Mouse (Mus musculus) limb, embryonic 15.5 days (tissue): ENCODE results near the gene Zbtb46. TPM values are rescaled to one million over a fixed set of nuclear protein-coding genes. Genes with fewer than 3 reads are reported as not detected.
A peak's percentile ranks its signal among the peaks of the same experiment; 100 is the strongest.

Experiments used
- ATAC-seq: fragments of 200-750 bp; cut with Nextera tagmentation; 2 replicates; pipeline ENCODE4 v1.8.0; 2017; ENCODE audit warnings: low read depth, moderate TSS enrichment; ENCODE audit not compliant: insufficient number of reproducible peaks, low FRiP score, low TSS enrichment
- H3K27ac ChIP-seq: fragments of 300-500 bp; sonication (generic); 2 replicates; pipeline ENCODE4 v1.5.1; 2015; ENCODE audit warnings: moderate library complexity, mild to moderate bottlenecking, inconsistent platforms
- H3K27me3 ChIP-seq: fragments of 300-500 bp; sonication (generic); 2 replicates; pipeline ENCODE4 v1.6.1; 2015; ENCODE audit warnings: inconsistent platforms
- H3K36me3 ChIP-seq: fragments of 300-500 bp; sonication (generic); 2 replicates; pipeline ENCODE4 v1.6.1; 2015; ENCODE audit warnings: inconsistent platforms
- H3K4me1 ChIP-seq: fragments of 300-500 bp; sonication (generic); 2 replicates; pipeline ENCODE4 v1.6.1; 2015; ENCODE audit warnings: inconsistent platforms
- H3K4me2 ChIP-seq: fragments of 300-500 bp; sonication (generic); 2 replicates; pipeline ENCODE4 v1.6.1; 2015; ENCODE audit warnings: mild to moderate bottlenecking, inconsistent platforms
- H3K4me3 ChIP-seq: fragments of 300-500 bp; sonication (generic); 2 replicates; pipeline ENCODE4 v1.5.1; 2015; ENCODE audit warnings: mild to moderate bottlenecking, inconsistent platforms
- H3K9ac ChIP-seq: fragments of 300-500 bp; sonication (generic); 2 replicates; pipeline ENCODE4 v1.6.1; 2015; ENCODE audit warnings: inconsistent platforms
- H3K9me3 ChIP-seq: fragments of 300-500 bp; sonication (generic); 2 replicates; pipeline ENCODE4 v1.6.1; 2016; ENCODE audit warnings: inconsistent platforms
- WGBS: fragments of 180-500 bp; shearing (Covaris S2); methylation state at CpG from one replicate; pipeline ENCODE4 v1.1.7; 2015; 5-methylcytosine and 5-hydroxymethylcytosine counted together
- polyA plus RNA-seq: library from polyadenylated mRNA; unstranded; fragments of >200 nt; fragmentation: Nextera tagmentation; extraction: Ambion mirVana; gene quantifications from 2 replicates; pipeline ENCODE4 v1.2.1, GENCODE M21; 2015

Gene Zbtb46
- polyA plus RNA-seq, 1 experiment from 2014 or later = 4.2 TPM

GRCm38 (mm10) chr2:181487338-181488277 is 28.4 kb upstream of the Zbtb46 start:
- Histone ChIP-seq H3K27me3 (no peaks in the 10 kb centered on the region), H3K4me3 (no peak overlapping the region), H3K9me3 (no peaks in the 10 kb centered on the region), H3K9ac (no peak overlapping the region), H3K4me2 (no peak overlapping the region), H3K27ac (peak overlapping the region; percentile 47), H3K4me1 (peaks cover 17% of the 10 kb centered on the region), H3K36me3 (no peaks in the 10 kb centered on the region)
- ATAC-seq = 0 out of 2 replicates have a peak, but pooled peaks have one; percentile 47
- WGBS = 21% methylated on average over 5 of the region's 5 CpGs

GRCm38 (mm10) chr2:181485741-181486140 is 26.5 kb upstream of the Zbtb46 start:
- peaks cover 14% of the 10 kb centered on the region for H3K4me1 ChIP-seq
- H3K9me3 ChIP-seq = no peaks in the 10 kb centered on the region
- no peaks in the 10 kb centered on the region for H3K36me3 ChIP-seq
- no peak overlapping the region for H3K9ac ChIP-seq
- ATAC-seq = no peak
- no peak overlapping the region for H3K27ac ChIP-seq
- H3K4me3 ChIP-seq = no peak overlapping the region
- H3K27me3 ChIP-seq = no peaks in the 10 kb centered on the region
- H3K4me2 ChIP-seq = no peak overlapping the region
- 8% methylated on average over 1 of the region's 1 CpGs for WGBS

DNA sequence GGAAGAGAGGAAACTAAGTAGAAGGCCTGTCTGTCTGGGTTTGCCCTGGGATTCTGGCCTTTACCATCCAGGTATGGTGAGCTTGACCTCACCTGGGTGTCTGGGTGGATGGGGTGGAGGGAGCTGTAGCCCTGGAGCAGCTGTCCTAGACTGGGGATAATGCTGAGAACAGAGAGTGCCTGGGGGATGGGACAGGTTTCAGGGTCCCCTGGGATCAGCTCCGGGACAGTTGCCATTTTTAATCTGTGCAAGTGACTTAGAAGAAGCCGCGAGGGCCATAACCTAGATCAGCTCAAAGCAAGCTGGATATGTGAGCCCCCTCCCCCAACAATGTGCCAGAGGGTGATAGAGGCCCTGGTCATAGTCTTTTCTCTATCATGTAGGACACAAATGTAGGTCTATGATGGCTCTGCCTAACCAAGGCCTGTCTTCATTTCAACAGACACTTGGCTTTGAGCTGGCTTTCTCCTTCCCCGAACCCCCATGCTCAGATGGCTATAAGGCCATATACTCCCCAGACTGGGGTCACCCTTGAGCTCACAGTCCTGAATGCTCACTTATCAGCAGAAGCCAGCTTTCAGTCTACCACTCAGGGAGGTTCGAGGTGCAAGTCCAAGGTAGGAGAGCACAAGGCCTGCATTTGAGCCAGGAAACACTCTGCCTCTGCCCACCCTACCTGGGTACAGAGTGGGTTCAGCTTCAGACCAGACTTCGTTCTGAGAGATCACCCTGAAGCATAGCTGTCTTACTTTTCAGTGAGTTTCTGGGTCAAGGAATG is 25.4 kb upstream of the Zbtb46 start:
- H3K27ac ChIP-seq = no peak overlapping the region
- 82% methylated on average over 6 of the region's 6 CpGs for WGBS

DNA sequence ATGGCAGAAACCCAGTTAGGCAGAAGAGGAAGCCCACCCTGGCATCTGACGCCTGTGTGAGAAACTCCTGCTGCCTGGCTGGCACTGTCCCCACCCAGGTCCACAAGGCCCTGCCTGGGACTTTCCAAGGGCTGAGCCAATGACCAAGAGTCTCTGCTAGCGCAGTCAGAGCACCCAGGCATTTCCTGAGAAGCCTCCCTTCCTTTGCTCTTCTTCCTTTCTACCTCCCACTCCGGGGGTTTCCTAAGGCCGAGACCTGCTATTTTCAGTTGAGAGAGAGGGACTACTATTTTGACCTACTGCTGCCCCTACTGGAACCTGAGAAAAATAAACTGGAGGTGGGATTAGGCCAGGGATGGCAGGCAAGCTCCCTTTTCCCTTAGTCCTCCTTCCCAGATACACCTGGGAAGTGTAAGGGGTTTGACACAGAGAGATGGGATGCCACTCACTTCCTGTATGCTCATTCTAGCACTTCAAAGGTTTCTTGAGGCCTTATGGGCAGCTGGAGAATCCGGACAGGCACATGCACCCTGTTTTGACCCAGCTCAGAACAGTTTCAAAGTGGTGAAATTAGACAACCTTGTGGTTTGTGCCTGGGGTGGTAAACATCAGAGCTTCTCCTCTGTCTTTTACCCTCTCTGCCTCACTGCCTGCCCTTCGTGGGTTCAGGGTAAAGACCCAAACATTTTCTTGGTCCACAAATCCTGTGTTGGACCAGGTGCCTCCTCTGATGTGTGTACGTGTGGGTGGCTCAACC is 24.5 kb upstream of the Zbtb46 start:
- no peak overlapping the region for H3K27ac ChIP-seq
- no peaks in the 10 kb centered on the region for H3K9me3 ChIP-seq
- no peak for ATAC-seq
- 37% methylated on average over 7 of the region's 7 CpGs for WGBS
- no peak overlapping the region for H3K9ac ChIP-seq
- no peak overlapping the region for H3K4me3 ChIP-seq
- no peak overlapping the region for H3K4me2 ChIP-seq
- H3K27me3 ChIP-seq = no peaks in the 10 kb centered on the region
- H3K36me3 ChIP-seq = no peaks in the 10 kb centered on the region
- peaks cover 14% of the 10 kb centered on the region for H3K4me1 ChIP-seq

More for the DNA sequence above, 25.4 kb upstream of the Zbtb46 start:
- no peaks in the 10 kb centered on the region for H3K9me3 ChIP-seq
- no peak overlapping the region for H3K9ac ChIP-seq
- no peaks in the 10 kb centered on the region for H3K36me3 ChIP-seq
- H3K4me1 ChIP-seq = peaks cover 14% of the 10 kb centered on the region
- no peak overlapping the region for H3K4me2 ChIP-seq
- no peaks in the 10 kb centered on the region for H3K27me3 ChIP-seq
- no peak for ATAC-seq
- H3K4me3 ChIP-seq = no peak overlapping the region

- H3K9me3 ChIP-seq = no peaks in the 10 kb centered on the region
- WGBS = 57% methylated on average over 2 of the region's 2 CpGs
- H3K36me3 ChIP-seq = no peaks in the 10 kb centered on the region
- H3K4me1 ChIP-seq = peaks cover 14% of the 10 kb centered on the region
- H3K4me3 ChIP-seq = no peak overlapping the region
- no peak overlapping the region for H3K27ac ChIP-seq
- no peaks in the 10 kb centered on the region for H3K27me3 ChIP-seq
- no peak for ATAC-seq
- H3K9ac ChIP-seq = no peak overlapping the region
- H3K4me2 ChIP-seq = no peak overlapping the region
These were observed 23.9 kb upstream of the Zbtb46 start for GRCm38 (mm10) chr2:181483120-181483519.

DNA sequence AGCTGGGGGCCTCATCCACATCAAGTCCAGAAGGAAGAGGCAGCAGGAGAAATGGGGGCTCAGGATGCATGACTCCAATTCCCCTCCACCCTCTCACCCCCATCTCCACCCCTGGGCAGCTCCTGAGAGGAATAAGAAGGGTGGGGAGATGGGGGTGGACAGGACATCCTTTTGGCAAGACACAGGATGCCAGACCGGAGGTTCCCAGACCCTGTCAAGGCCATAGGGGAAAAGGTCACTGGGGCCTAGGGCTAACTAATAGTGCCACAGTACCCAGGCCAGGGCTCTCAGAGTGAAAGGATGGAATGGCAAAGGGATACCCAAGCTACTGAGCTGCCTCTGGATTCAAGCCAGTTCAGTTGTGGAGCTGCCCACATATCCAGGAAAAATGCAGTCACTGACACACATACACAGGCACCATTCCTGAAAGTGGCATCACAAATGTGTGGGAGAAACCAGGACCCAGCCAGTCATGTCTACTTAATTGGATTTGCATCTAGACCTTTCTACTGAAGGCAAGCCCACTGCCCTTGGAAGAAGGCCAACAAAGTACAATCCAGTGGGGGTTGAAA is 13.1 kb upstream of the Zbtb46 start:
- Histone ChIP-seq H3K9ac (no peak overlapping the region), H3K4me1 (no peaks in the 10 kb centered on the region), H3K9me3 (no peaks in the 10 kb centered on the region), H3K27ac (no peak overlapping the region), H3K4me3 (no peak overlapping the region), H3K4me2 (no peak overlapping the region), H3K27me3 (no peaks in the 10 kb centered on the region), H3K36me3 (no peaks in the 10 kb centered on the region)
- 82% methylated on average over 1 of the region's 1 CpGs for WGBS
- no peak for ATAC-seq

GRCm38 (mm10) chr2:181471246-181471645 is 12.0 kb upstream of the Zbtb46 start:
- ATAC-seq = no peak
- no peak overlapping the region for H3K9ac ChIP-seq
- no peak overlapping the region for H3K4me2 ChIP-seq
- H3K36me3 ChIP-seq = no peaks in the 10 kb centered on the region
- H3K4me1 ChIP-seq = no peaks in the 10 kb centered on the region
- H3K27me3 ChIP-seq = no peaks in the 10 kb centered on the region
- H3K27ac ChIP-seq = no peak overlapping the region
- 35% methylated on average over 5 of the region's 5 CpGs for WGBS
- H3K9me3 ChIP-seq = no peaks in the 10 kb centered on the region
- H3K4me3 ChIP-seq = no peak overlapping the region

DNA sequence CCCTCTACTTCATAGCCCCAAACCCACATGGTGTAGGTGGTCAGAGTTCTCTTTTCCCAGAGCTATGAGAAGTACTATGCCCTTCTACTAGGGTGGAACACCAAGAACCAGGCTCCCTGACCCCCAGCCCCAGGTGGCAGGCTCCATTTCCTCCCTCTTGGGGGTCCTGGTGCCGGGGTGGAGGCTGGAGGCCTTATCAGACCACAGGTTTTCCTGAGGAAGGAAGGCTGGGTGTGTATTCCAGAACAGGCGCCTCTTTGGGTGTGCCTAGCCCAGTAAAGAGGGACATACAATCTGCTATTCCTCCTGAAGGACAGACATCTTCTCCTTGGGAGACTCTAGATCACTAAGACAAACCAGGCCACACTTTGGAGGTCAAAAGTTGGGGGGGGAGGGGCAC is 11.1 kb upstream of the Zbtb46 start:
- Histone ChIP-seq H3K4me3 (no peak overlapping the region), H3K4me1 (no peaks in the 10 kb centered on the region), H3K4me2 (no peak overlapping the region), H3K27ac (no peak overlapping the region), H3K27me3 (no peaks in the 10 kb centered on the region), H3K9me3 (no peaks in the 10 kb centered on the region), H3K36me3 (no peaks in the 10 kb centered on the region), H3K9ac (no peak overlapping the region)
- WGBS = 80% methylated on average over 2 of the region's 2 CpGs
- no peak for ATAC-seq

DNA sequence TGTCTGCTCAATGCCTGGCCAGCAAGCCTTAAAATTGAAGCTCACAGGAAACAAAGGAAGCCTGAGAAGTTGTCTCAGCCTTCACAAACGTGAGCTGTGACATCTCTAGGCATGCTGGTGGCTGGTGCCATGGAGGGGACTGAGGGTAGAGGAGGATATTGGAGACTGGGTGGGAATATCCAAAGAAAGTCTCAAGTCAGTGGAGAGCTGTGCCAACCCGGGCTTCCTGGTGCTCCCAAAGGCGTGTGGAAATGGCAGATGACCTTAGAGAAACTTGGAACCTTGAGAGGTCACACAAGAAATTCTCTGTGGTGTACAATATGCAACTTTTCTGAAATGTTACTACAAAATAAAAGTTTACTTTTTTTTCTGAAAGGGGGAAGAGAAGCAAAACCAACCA is 6.2 kb upstream of the Zbtb46 start:
- Histone ChIP-seq H3K9ac (no peak overlapping the region), H3K4me1 (peaks cover 4% of the 10 kb centered on the region), H3K36me3 (no peaks in the 10 kb centered on the region), H3K4me2 (no peak overlapping the region), H3K27ac (no peak overlapping the region), H3K4me3 (no peak overlapping the region), H3K27me3 (peaks cover 36% of the 10 kb centered on the region), H3K9me3 (no peaks in the 10 kb centered on the region)
- no peak for ATAC-seq
- WGBS = 50% methylated on average over 3 of the region's 3 CpGs

DNA sequence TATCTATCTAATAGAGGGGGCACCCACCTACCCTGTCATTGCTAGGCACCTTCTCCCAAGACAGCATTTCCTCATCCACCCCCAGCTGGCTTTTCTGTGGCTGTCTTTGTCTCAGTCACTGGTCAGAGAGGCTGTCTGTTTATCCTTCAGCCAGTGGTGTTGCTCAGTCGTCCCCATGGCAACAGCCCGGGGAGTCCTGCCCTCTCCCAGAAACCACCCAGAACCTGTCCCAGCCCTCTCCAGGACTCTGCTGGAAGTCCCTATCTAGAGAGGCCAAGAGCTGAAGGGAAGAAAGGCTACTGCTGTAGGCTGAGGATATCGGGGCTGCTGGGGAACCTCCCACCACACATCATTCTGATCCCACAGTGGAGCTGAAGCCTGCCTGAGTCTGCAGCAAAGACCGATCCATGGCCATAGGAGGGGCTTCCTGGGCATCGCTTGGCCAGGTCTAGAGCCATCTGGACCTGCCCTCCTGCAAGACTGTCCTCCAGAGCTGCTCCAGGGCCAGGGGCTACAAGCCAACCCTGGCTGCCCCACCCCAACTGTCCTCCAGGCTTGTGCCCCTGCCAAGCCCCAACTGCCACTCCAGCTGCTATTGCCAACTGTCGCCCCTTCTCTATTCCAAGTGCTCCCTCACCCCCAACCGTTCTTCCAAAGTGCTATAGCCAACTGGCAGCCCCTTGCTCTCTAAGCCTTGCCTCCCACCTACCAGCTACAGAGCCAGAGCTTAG is 3.9 kb upstream of the Zbtb46 start:
- no peak overlapping the region for H3K27ac ChIP-seq
- no peak overlapping the region for H3K9ac ChIP-seq
- no peak for ATAC-seq
- H3K9me3 ChIP-seq = no peaks in the 10 kb centered on the region
- peaks cover 56% of the 10 kb centered on the region for H3K27me3 ChIP-seq
- no peak overlapping the region for H3K4me2 ChIP-seq
- no peak overlapping the region for H3K4me3 ChIP-seq
- H3K36me3 ChIP-seq = no peaks in the 10 kb centered on the region
- peaks cover 23% of the 10 kb centered on the region for H3K4me1 ChIP-seq
- 41% methylated on average over 7 of the region's 7 CpGs for WGBS

DNA sequence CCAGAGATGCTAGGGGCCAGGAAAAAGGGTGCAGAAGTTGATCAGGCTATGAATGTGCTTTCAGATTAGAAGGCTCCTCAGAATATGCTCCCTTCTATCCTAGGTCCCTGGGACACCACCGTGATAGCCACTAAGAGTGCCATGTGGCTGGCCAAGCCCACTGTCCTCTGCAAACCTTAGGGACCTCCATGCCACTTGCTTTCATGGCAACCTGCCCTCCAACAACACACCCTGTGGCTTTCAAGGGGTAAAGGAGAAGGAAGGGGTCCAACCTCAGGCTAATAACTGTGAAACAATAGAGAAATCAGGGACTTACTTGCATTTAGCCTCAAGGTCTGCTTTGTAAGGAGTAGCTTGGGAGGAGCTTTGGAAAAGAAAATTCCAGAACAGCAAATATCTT is 3.4 kb upstream of the Zbtb46 start:
- Histone ChIP-seq H3K4me2 (no peak overlapping the region), H3K9ac (no peak overlapping the region), H3K4me3 (no peak overlapping the region), H3K27ac (no peak overlapping the region), H3K4me1 (peaks cover 28% of the 10 kb centered on the region), H3K36me3 (no peaks in the 10 kb centered on the region), H3K27me3 (peaks cover 61% of the 10 kb centered on the region), H3K9me3 (no peaks in the 10 kb centered on the region)
- 77% methylated on average over 1 of the region's 1 CpGs for WGBS
- no peak for ATAC-seq
